8 mouse cellular contexts compared by ENCODE assay signal in genomic region chr3:121813834-121814233, GRCm38 (mm10). TPM values are rescaled to one million over a fixed set of nuclear protein-coding genes. Genes with fewer than 3 reads are reported as not detected.
DNase-seq lines count a peak whose midpoint lies in the region; ATAC-seq and TF ChIP-seq lines count a peak whose summit lies in the region.

No protein-coding gene starts in this region.

- no peak for DNase-seq in neural tube, embryonic 11.5 days (ENCODE audit: low spot score)
- DNase-seq in neural tube, embryonic 10.5 days (ENCODE audit: extremely low spot score, low spot score), result no peak
- no peak for DNase-seq in stomach, postnatal 0 days (ENCODE audit: low spot score)
- DNase-seq in cerebellum, postnatal 4 days (ENCODE audit: low spot score in 2 of 2), result no peak
- DNase-seq in embryo, embryonic 10.5 days (ENCODE audit: low spot score), result no peak

- H3K27ac ChIP-seq in neural tube, embryonic 11.5 days (ENCODE audit: low read depth, low read length), result no peak overlapping the region
- H3K27ac ChIP-seq in liver, embryonic 12.5 days, result no peak overlapping the region
- peak overlapping the region; percentile 99; the same call in 1 of the 2 replicates for H3K27ac ChIP-seq in stomach, postnatal 0 days (replicated peaks)

- WGBS in neural tube, embryonic 11.5 days, result 75% methylated on average over 5 of the region's 5 CpGs
- 50% methylated on average over 5 of the region's 5 CpGs for WGBS in liver, embryonic 12.5 days (ENCODE audit: insufficient replicate concordance)
- WGBS in stomach, postnatal 0 days, result 51% methylated on average over 5 of the region's 5 CpGs

- no peak for TF ChIP-seq CTCF in stomach, postnatal 0 days (IDR thresholded peaks at IDR 0.05; ENCODE audit: low read depth)

- peak overlapping the region; percentile 74 for H3K4me2 ChIP-seq in neural tube, embryonic 11.5 days (ENCODE audit: low read depth)
- H3K4me2 ChIP-seq in liver, embryonic 12.5 days, result peak overlapping the region; percentile 80
- H3K4me2 ChIP-seq in stomach, postnatal 0 days (replicated peaks; ENCODE audit: low read depth), result peak overlapping the region; percentile 71

- H3K27me3 ChIP-seq in erythroblast, embryonic 14.5 days (ENCODE audit: control insufficient read depth), result no peaks in the 10 kb centered on the region
- H3K27me3 ChIP-seq in neural tube, embryonic 11.5 days (ENCODE audit: control insufficient read depth, insufficient read depth, low read length), result no peaks in the 10 kb centered on the region
- H3K27me3 ChIP-seq in liver, embryonic 12.5 days (replicated peaks), result no peaks in the 10 kb centered on the region
- H3K27me3 ChIP-seq in stomach, postnatal 0 days (ENCODE audit: control insufficient read depth, insufficient read depth, low read length), result no peaks in the 10 kb centered on the region

- H3K9ac ChIP-seq in neural tube, embryonic 11.5 days (ENCODE audit: low read length), result no peak overlapping the region; the same call in 1 of the 2 replicates
- H3K9ac ChIP-seq in liver, embryonic 12.5 days, result peak overlapping the region; percentile 82
- H3K9ac ChIP-seq in stomach, postnatal 0 days (ENCODE audit: low read length), result peak overlapping the region; percentile 97

- H3K36me3 ChIP-seq in erythroblast, embryonic 14.5 days (ENCODE audit: control insufficient read depth), result no peaks in the 10 kb centered on the region
- H3K36me3 ChIP-seq in neural tube, embryonic 11.5 days (ENCODE audit: control insufficient read depth, insufficient read depth, low read length), result no peaks in the 10 kb centered on the region
- H3K36me3 ChIP-seq in liver, embryonic 12.5 days, result no peaks in the 10 kb centered on the region
- no peaks in the 10 kb centered on the region for H3K36me3 ChIP-seq in stomach, postnatal 0 days (ENCODE audit: control insufficient read depth, insufficient read depth, low read length)

- TF ChIP-seq EP300 in stomach, postnatal 0 days (optimal IDR thresholded peaks at IDR 0.05), result no peak

- no peak for ATAC-seq in erythroblast, adult 5-6 weeks (replicated peaks; ENCODE audit: low FRiP score, poor library complexity, severe bottlenecking)
- ATAC-seq in neural tube, embryonic 11.5 days (ENCODE audit: insufficient read depth, low FRiP score, low TSS enrichment), result no peak
- no peak for ATAC-seq in liver, embryonic 12.5 days
- no peak for ATAC-seq in stomach, postnatal 0 days (ENCODE audit: low FRiP score, low TSS enrichment)

- peaks cover 20% of the 10 kb centered on the region for H3K4me1 ChIP-seq in erythroblast, embryonic 14.5 days (ENCODE audit: control insufficient read depth)
- peaks cover 10% of the 10 kb centered on the region; the same call in 1 of the 2 replicates for H3K4me1 ChIP-seq in neural tube, embryonic 11.5 days (ENCODE audit: control insufficient read depth, insufficient read depth, low read length)
- peaks cover 9% of the 10 kb centered on the region for H3K4me1 ChIP-seq in liver, embryonic 12.5 days
- no peaks in the 10 kb centered on the region for H3K4me1 ChIP-seq in stomach, postnatal 0 days (replicated peaks; ENCODE audit: control insufficient read depth, insufficient read depth)

- no peaks in the 10 kb centered on the region for H3K9me3 ChIP-seq in erythroblast, embryonic 14.5 days (ENCODE audit: control insufficient read depth, low read length)
- H3K9me3 ChIP-seq in neural tube, embryonic 11.5 days (ENCODE audit: control insufficient read depth, low read length), result no peaks in the 10 kb centered on the region
- no peaks in the 10 kb centered on the region for H3K9me3 ChIP-seq in liver, embryonic 12.5 days (replicated peaks)
- no peaks in the 10 kb centered on the region for H3K9me3 ChIP-seq in stomach, postnatal 0 days (ENCODE audit: control insufficient read depth, low read length)

- H3K4me3 ChIP-seq in erythroblast, embryonic 14.5 days (replicated peaks), result peak overlapping the region; percentile 90
- H3K4me3 ChIP-seq in neural tube, embryonic 11.5 days (ENCODE audit: low read depth, low read length), result peak overlapping the region; percentile 82
- H3K4me3 ChIP-seq in liver, embryonic 12.5 days, result peak overlapping the region; percentile 82
- H3K4me3 ChIP-seq in stomach, postnatal 0 days (ENCODE audit: low read depth, low read length), result peak overlapping the region; percentile 89

RNA-seq across cellular contexts. Expression of gene Abcd3, which starts 1.3 kb away (rescaled TPM):
- polyA plus RNA-seq in erythroblast, embryonic 14.5 days (2012), result 0.30 and 0.37 TPM in 2 replicates
- total RNA-seq in erythroblast, adult 5-6 weeks (2015; ENCODE audit: low replicate concordance), result 7.3 and 9.8 TPM in 2 replicates
- 7.2 and 15.8 TPM in 2 replicates for total RNA-seq in erythroblast, adult 5-6 weeks (2017; ENCODE audit: low replicate concordance)
- polyA plus RNA-seq in neural tube, embryonic 11.5 days (2014; fragmentation: Nextera tagmentation; extraction: Ambion mirVana), result 59.4 and 61.7 TPM in 2 replicates
- 28.2 and 29.6 TPM in 2 replicates for polyA plus RNA-seq in liver, embryonic 12.5 days (2016; fragmentation: Nextera tagmentation; extraction: Ambion mirVana)
- polyA plus RNA-seq in stomach, postnatal 0 days (2015; fragmentation: Nextera tagmentation; extraction: Ambion mirVana), result 115 and 118 TPM in 2 replicates

Comparison
In these comparisons a context has a peak if more than half of its experiments do, and no peak if none do; other contexts are left out.
1. RNA of gene Abcd3, which starts 1.3 kb away (polyA plus RNA-seq): 115 to 118 TPM in stomach, postnatal 0 days, 59.4 to 61.7 TPM in neural tube, embryonic 11.5 days and 28.2 to 29.6 TPM in liver, embryonic 12.5 days; 0.30 to 0.37 TPM in erythroblast, embryonic 14.5 days; every median in the first group is over 10 times any median in the second.
2. Peak in every context shown above with its lines, with median percentiles within 50 percentile points of each other: H3K4me3 ChIP-seq and H3K4me2 ChIP-seq.